Mouse (Mus musculus): ENCODE measurements around the gene Orc3.

- TF ChIP-seq POLR2A (IDR thresholded peaks at IDR 0.05; ENCODE audit: low read depth, low read length) (no peak), CTCF (IDR thresholded peaks at IDR 0.05; ENCODE audit: extremely low read depth, insufficient read length, insufficient replicate concordance, low read depth, low read length) (no peak)
These were observed 37.7 kb downstream of the Orc3 start for GRCm38 (mm10) chr4:34577028-34577427.
